Mouse (Mus musculus) thymus, adult 2 months (tissue): ENCODE measurements around the gene Gm30302.

Source experiments
- CTCF ChIP-seq: fragments of 200-500 bp; IDR thresholded peaks from 2 replicates; pipeline ENCODE4 v1.5.1; 2012; ENCODE audit warnings: mild to moderate bottlenecking, control low read depth, low read length, moderate library complexity, borderline replicate concordance; ENCODE audit not compliant: control insufficient read depth, poor library complexity, insufficient read depth; ENCODE audit errors: extremely low read depth
- POLR2A ChIP-seq: fragments of 200-500 bp; IDR thresholded peaks from 2 replicates; pipeline ENCODE4 v1.6.1; 2012; ENCODE audit warnings: mild to moderate bottlenecking, low read length, control low read depth, moderate library complexity; ENCODE audit not compliant: control insufficient read depth, poor library complexity, insufficient read depth; ENCODE audit errors: extremely low read depth

GRCm38 (mm10) chr13:49756591-49756990, 42.2 kb downstream of the Gm30302 start:
- TF ChIP-seq POLR2A (no peak), CTCF (no peak)
